Mouse (Mus musculus) CH12.LX (cell line): Measurements from ENCODE around the gene Iglon5. TPM values are rescaled to one million over a fixed set of nuclear protein-coding genes. Genes with fewer than 3 reads are reported as not detected.

Experiments used
- DNase-seq: peaks from one replicate; pipeline ENCODE4 v3.0.0-alpha.2; 2013; ENCODE audit errors: extremely low read depth
- H3K27ac ChIP-seq: 2 replicates; pipeline ENCODE4 v1.5.1; 2012; ENCODE audit warnings: low read depth, mild to moderate bottlenecking, control low read depth, moderate library complexity; ENCODE audit not compliant: insufficient read depth
- H3K27me3 ChIP-seq: replicated peaks from 2 replicates; pipeline ENCODE3; 2012; ENCODE audit warnings: inconsistent platforms
- H3K36me3 ChIP-seq, 2 experiments: replicated peaks in 1 of 2; 2 replicates each; pipeline versions ENCODE3 to v1.6.1; 2012; ENCODE audit warnings: inconsistent platforms in 1 of 2, low read length in 1 of 2, mild to moderate bottlenecking in 1 of 2, mixed read lengths in 1 of 2, moderate library complexity in 1 of 2; ENCODE audit not compliant: control insufficient read depth in 1 of 2, insufficient read depth in 1 of 2
- H3K4me1 ChIP-seq, 2 experiments: 2 replicates each; pipeline ENCODE4 v1.6.1; 2012; ENCODE audit warnings: inconsistent platforms in 1 of 2, moderate library complexity in 1 of 2; ENCODE audit not compliant: insufficient read depth in 2 of 2, control insufficient read depth in 1 of 2
- H3K4me2 ChIP-seq: 2 replicates; pipeline ENCODE4 v1.6.1; 2012; ENCODE audit warnings: low read depth, mild to moderate bottlenecking, control low read depth; ENCODE audit not compliant: poor library complexity, insufficient read depth, severe bottlenecking
- H3K4me3 ChIP-seq, 3 experiments: fragments of 150-350 bp in 1 of 3; sonication (generic) in 1 of 3; replicated peaks in 1 of 3; 2 replicates each; pipeline versions ENCODE3 to v1.5.1; 2011 to 2012; ENCODE audit warnings: low read depth in 2 of 3, low read length in 2 of 3, mild to moderate bottlenecking in 2 of 3, moderate library complexity in 2 of 3, control low read depth in 1 of 3, improper control_type of control experiment in 1 of 3, inconsistent platforms in 1 of 3, mixed read lengths in 1 of 3; ENCODE audit not compliant: poor library complexity in 1 of 3
- H3K79me2 ChIP-seq: replicated peaks from 2 replicates; pipeline ENCODE4 v1.6.1; 2012; ENCODE audit warnings: mild to moderate bottlenecking, moderate library complexity; ENCODE audit not compliant: control insufficient read depth, poor library complexity, insufficient read depth, severe bottlenecking; ENCODE audit errors: extremely low read depth
- H3K9ac ChIP-seq: 2 replicates; pipeline ENCODE4 v1.6.1; 2012; ENCODE audit warnings: low read depth, mild to moderate bottlenecking, control low read depth, moderate library complexity; ENCODE audit not compliant: insufficient read depth
- H3K9me3 ChIP-seq: replicated peaks from 2 replicates; pipeline ENCODE3; 2012; ENCODE audit warnings: low read length, inconsistent platforms, mixed read lengths
- BHLHE40 ChIP-seq: IDR thresholded peaks from 2 replicates; pipeline ENCODE4 v1.6.1; 2011; ENCODE audit warnings: mild to moderate bottlenecking, low read depth, low read length, improper control_type of control experiment
- CHD2 ChIP-seq: IDR thresholded peaks from 2 replicates; pipeline ENCODE4 v1.6.1; 2011; ENCODE audit warnings: low read length, improper control_type of control experiment
- CTCF ChIP-seq, 2 experiments: IDR thresholded peaks in 1 of 2; conservative IDR thresholded peaks in 1 of 2; 2 replicates each; pipeline ENCODE4 v1.5.1; 2011 to 2012; ENCODE audit warnings: low read depth in 2 of 2, low read length in 2 of 2, improper control_type of control experiment in 1 of 2, inconsistent platforms in 1 of 2, mild to moderate bottlenecking in 1 of 2, moderate library complexity in 1 of 2
- EP300 ChIP-seq: IDR thresholded peaks from 2 replicates; pipeline ENCODE4 v1.6.1; 2011; ENCODE audit warnings: low read length, improper control_type of control experiment
- ETS1 ChIP-seq: conservative IDR thresholded peaks from 2 replicates; pipeline ENCODE4 v1.6.1; 2012; ENCODE audit warnings: low read depth, mild to moderate bottlenecking, inconsistent platforms, low read length, improper control_type of control experiment, moderate library complexity
- GABPA ChIP-seq: IDR thresholded peaks from 2 replicates; pipeline ENCODE4 v1.6.1; 2012; ENCODE audit warnings: low read depth, low read length, improper control_type of control experiment, inconsistent platforms; ENCODE audit not compliant: insufficient replicate concordance
- HCFC1 ChIP-seq: IDR thresholded peaks from 2 replicates; pipeline ENCODE4 v1.6.1; 2012; ENCODE audit warnings: low read depth, mild to moderate bottlenecking, inconsistent platforms, low read length, improper control_type of control experiment
- JUND ChIP-seq: conservative IDR thresholded peaks from 2 replicates; pipeline ENCODE4 v1.6.1; 2011; ENCODE audit warnings: low read depth, low read length, improper control_type of control experiment
- MAX ChIP-seq: IDR thresholded peaks from 2 replicates; pipeline ENCODE4 v1.6.1; 2011; ENCODE audit warnings: low read length, improper control_type of control experiment
- MAZ ChIP-seq: IDR thresholded peaks from 2 replicates; pipeline ENCODE4 v1.6.1; 2012; ENCODE audit warnings: low read depth, mild to moderate bottlenecking, inconsistent platforms, low read length, improper control_type of control experiment, moderate library complexity
- MYC ChIP-seq: IDR thresholded peaks from 2 replicates; pipeline ENCODE4 v1.6.1; 2011; ENCODE audit warnings: low read depth, mild to moderate bottlenecking, improper control_type of control experiment, low read length
- NRF1 ChIP-seq: IDR thresholded peaks from 2 replicates; pipeline ENCODE4 v1.6.1; 2014; ENCODE audit warnings: low read depth, mild to moderate bottlenecking, inconsistent platforms, low read length, improper control_type of control experiment, moderate library complexity
- PAX5 ChIP-seq: IDR thresholded peaks from 2 replicates; pipeline ENCODE4 v1.6.1; 2012; ENCODE audit warnings: low read length, inconsistent platforms, mixed read lengths
- POLR2A ChIP-seq: IDR thresholded peaks from 2 replicates; pipeline ENCODE4 v1.6.1; 2011; ENCODE audit warnings: low read depth, mild to moderate bottlenecking, improper control_type of control experiment, low read length
- POLR2AphosphoS2 ChIP-seq: IDR thresholded peaks from 2 replicates; pipeline ENCODE4 v1.6.1; 2011; ENCODE audit warnings: low read depth, low read length, improper control_type of control experiment
- RAD21 ChIP-seq: IDR thresholded peaks from 2 replicates; pipeline ENCODE4 v1.6.1; 2011; ENCODE audit warnings: low read depth, mild to moderate bottlenecking, low read length, improper control_type of control experiment, moderate library complexity
- SIN3A ChIP-seq: IDR thresholded peaks from 2 replicates; pipeline ENCODE4 v1.6.1; 2012; ENCODE audit warnings: low read length, improper control_type of control experiment, inconsistent platforms
- SMC3 ChIP-seq: IDR thresholded peaks from 2 replicates; pipeline ENCODE4 v1.6.1; 2011; ENCODE audit warnings: low read depth, low read length, improper control_type of control experiment
- TBP ChIP-seq: conservative IDR thresholded peaks from 2 replicates; pipeline ENCODE4 v1.6.1; 2011; ENCODE audit warnings: low read depth, low read length, improper control_type of control experiment
- USF1 ChIP-seq: IDR thresholded peaks from 2 replicates; pipeline ENCODE4 v1.6.1; 2014; ENCODE audit warnings: low read depth, mild to moderate bottlenecking, inconsistent platforms, low read length, improper control_type of control experiment
- ZC3H11A ChIP-seq: IDR thresholded peaks from 2 replicates; pipeline ENCODE4 v1.6.1; 2012; ENCODE audit warnings: low read depth, mild to moderate bottlenecking, inconsistent platforms, low read length, improper control_type of control experiment
- ZKSCAN1 ChIP-seq: IDR thresholded peaks from 2 replicates; pipeline ENCODE4 v1.6.1; 2012; ENCODE audit warnings: low read depth, inconsistent platforms, low read length, improper control_type of control experiment, borderline replicate concordance
- dilution Hi-C: fragments of 300-500 bp; cut with MboI; formaldehyde crosslinking; loops from 2 replicates; pipeline ENCODE4 v1.14.3; 2020; ENCODE audit warnings: low sequenced_read_pairs; ENCODE audit not compliant: extremely low pct_unique_long_range_greater_than_20kb, extremely low pct_ligation_motif_present
- in situ Hi-C: fragments of 300-500 bp; cut with MboI; formaldehyde crosslinking; loops from 3 replicates; pipeline ENCODE4 v1.14.3; 2019; ENCODE audit warnings: low sequenced_read_pairs, low pct_ligation_motif_present, low pct_unique_long_range_greater_than_20kb, mixed read lengths
- polyA plus RNA-seq: library from polyadenylated mRNA; unstranded; fragments of >175 nt; gene quantifications from 2 replicates; pipeline ENCODE4 v1.2.1, GENCODE M21; 2012; ENCODE audit warnings: low read depth; ENCODE audit not compliant: insufficient read length
- total RNA-seq, 2 experiments: library from RNA; depleted of rRNA; stranded (reverse); fragments of 300-350 nt in 1 of 2; fragments of >200 nt in 1 of 2; gene quantifications; 2 replicates each; pipeline ENCODE4 v1.2.3; 2012 to 2014

Gene Iglon5
- total and polyA plus RNA-seq, 3 experiments: not detected

DNA sequence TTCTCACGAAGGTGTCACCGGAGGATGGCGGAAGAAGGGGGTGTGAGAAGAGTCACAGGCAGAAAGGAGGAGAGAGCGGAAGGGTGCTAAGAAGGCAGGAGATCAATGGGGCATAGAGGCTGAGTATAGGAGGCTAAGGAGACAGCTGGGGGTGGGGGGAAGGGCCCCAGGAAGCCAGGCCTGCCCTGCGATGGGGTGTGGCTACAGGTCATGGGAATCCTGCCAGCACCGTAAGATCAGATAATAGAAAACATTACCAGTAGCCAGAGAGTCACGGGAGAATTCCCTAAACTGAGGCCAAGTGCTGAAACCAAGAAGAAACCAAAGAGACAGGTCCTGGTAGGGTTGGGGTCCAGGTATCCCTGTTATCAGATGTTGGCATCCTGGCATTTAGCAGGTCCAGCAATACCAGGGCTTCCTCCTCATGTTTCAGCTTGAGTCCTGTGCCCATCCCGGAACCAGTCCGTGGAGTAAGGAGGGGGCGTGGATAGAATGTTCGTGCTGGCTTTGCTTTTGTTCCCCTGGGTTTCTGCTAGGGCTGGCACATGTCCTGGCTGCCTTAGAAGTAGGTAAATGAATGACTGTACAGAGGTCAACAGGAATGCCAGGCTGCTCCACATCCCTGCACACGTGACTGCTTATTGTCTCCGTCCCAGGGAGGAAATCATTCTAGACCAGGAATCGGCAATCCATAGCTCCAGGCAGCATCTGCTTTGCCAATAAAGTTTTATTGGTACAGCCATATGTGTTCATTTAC lies 36.1 kb downstream of the Iglon5 start:
- H3K79me2 ChIP-seq: no peaks in the 10 kb centered on the region
- peaks cover 4 to 22% of the 10 kb centered on the region in 2 experiments; a peak in 3 of 4 replicates for H3K4me1 ChIP-seq
- in situ Hi-C loops (no loop called here), dilution Hi-C loops (no loop called here)
- peaks cover 50 to 81% of the 10 kb centered on the region in 2 experiments for H3K36me3 ChIP-seq
- H3K4me3 ChIP-seq: no peak overlapping the region
- TF ChIP-seq GABPA (no peak), BHLHE40 (no peak), PAX5 (no peak), SIN3A (no peak), ETS1 (no peak), SMC3 (no peak), USF1 (no peak), CTCF (conservative IDR thresholded peaks at IDR 0.05 in 1 of 2, IDR thresholded peaks at IDR 0.05 in 1 of 2; ENCODE audit: low read depth in 2 of 2, low read length in 2 of 2) (no peak), POLR2A (no peak), POLR2AphosphoS2 (no peak), ZC3H11A (no peak), TBP (no peak), MYC (no peak), HCFC1 (no peak), MAX (no peak), RAD21 (no peak), CHD2 (no peak)
- H3K9me3 ChIP-seq: no peaks in the 10 kb centered on the region
- no peak overlapping the region for H3K27ac ChIP-seq
- H3K4me2 ChIP-seq: no peak overlapping the region
- no peak for DNase-seq
- no peak overlapping the region for H3K9ac ChIP-seq
- no peaks in the 10 kb centered on the region for H3K27me3 ChIP-seq

GRCm38 (mm10) chr7:43452609-43453008 lies 37.3 kb downstream of the Iglon5 start:
- dilution Hi-C loops (no loop called here), in situ Hi-C loops (no loop called here)
- H3K27me3 ChIP-seq: no peaks in the 10 kb centered on the region
- no peak overlapping the region for H3K9ac ChIP-seq
- no peak overlapping the region for H3K27ac ChIP-seq
- TF ChIP-seq ZKSCAN1 (no peak), CHD2 (no peak), MAZ (no peak), CTCF (conservative IDR thresholded peaks at IDR 0.05 in 1 of 2, IDR thresholded peaks at IDR 0.05 in 1 of 2; ENCODE audit: low read depth in 2 of 2, low read length in 2 of 2) (peak; percentile 32 to 58; a peak in 3 of 4 replicates), NRF1 (no peak), MAX (no peak), SMC3 (peak; percentile 29; the same call in 1 of the 2 replicates), RAD21 (peak; percentile 24), JUND (no peak), EP300 (no peak)
- peaks cover 47 to 81% of the 10 kb centered on the region in 2 experiments for H3K36me3 ChIP-seq
- no peak overlapping the region for H3K4me3 ChIP-seq
- H3K79me2 ChIP-seq: no peaks in the 10 kb centered on the region; the same call in 1 of the 2 replicates
- no peaks in the 10 kb centered on the region for H3K9me3 ChIP-seq
- DNase-seq: peak; percentile 52
- no peak overlapping the region for H3K4me2 ChIP-seq
- peaks cover 4 to 34% of the 10 kb centered on the region in 2 experiments; a peak in 3 of 4 replicates for H3K4me1 ChIP-seq
